Mouse (Mus musculus) hindbrain, embryonic 16.5 days (tissue): Measurements from ENCODE around the gene Sh3gl2. TPM values are rescaled to one million over a fixed set of nuclear protein-coding genes. Genes with fewer than 3 reads are reported as not detected.

Experiments
- ATAC-seq: fragments of 200-750 bp; cut with Nextera tagmentation; 2 replicates; pipeline ENCODE4 v1.8.0; 2017; ENCODE audit warnings: moderate TSS enrichment, moderate library complexity
- H3K27ac ChIP-seq: fragments of 300-500 bp; sonication (generic); 2 replicates; pipeline ENCODE4 v1.5.1; 2014; ENCODE audit warnings: low read depth, mild to moderate bottlenecking, control low read depth, low read length, moderate library complexity
- H3K27me3 ChIP-seq: fragments of 300-500 bp; sonication (generic); replicated peaks from 2 replicates; pipeline ENCODE4 v1.6.1; 2014; ENCODE audit warnings: low read length; ENCODE audit not compliant: control insufficient read depth, insufficient read depth
- H3K36me3 ChIP-seq: fragments of 300-500 bp; sonication (generic); 2 replicates; pipeline ENCODE4 v1.6.1; 2014; ENCODE audit warnings: mild to moderate bottlenecking, low read length, moderate library complexity, mixed read lengths; ENCODE audit not compliant: control insufficient read depth, insufficient read depth
- H3K4me1 ChIP-seq: fragments of 300-500 bp; sonication (generic); 2 replicates; pipeline ENCODE4 v1.6.1; 2014; ENCODE audit warnings: low read depth, low read length; ENCODE audit not compliant: control insufficient read depth, insufficient read depth
- H3K4me2 ChIP-seq: fragments of 300-500 bp; sonication (generic); 2 replicates; pipeline ENCODE4 v1.6.1; 2014; ENCODE audit warnings: mild to moderate bottlenecking, low read length, control low read depth, moderate library complexity
- H3K4me3 ChIP-seq: fragments of 300-500 bp; sonication (generic); 2 replicates; pipeline ENCODE4 v1.5.1; 2014; ENCODE audit warnings: mild to moderate bottlenecking, low read length, control low read depth, moderate library complexity
- H3K9ac ChIP-seq: fragments of 300-500 bp; sonication (generic); 2 replicates; pipeline ENCODE4 v1.6.1; 2014; ENCODE audit warnings: low read depth, mild to moderate bottlenecking, control low read depth, low read length, moderate library complexity
- H3K9me3 ChIP-seq: fragments of 300-500 bp; sonication (generic); 2 replicates; pipeline ENCODE4 v1.6.1; 2014; ENCODE audit warnings: mild to moderate bottlenecking, low read length, moderate library complexity; ENCODE audit not compliant: control insufficient read depth
- WGBS: fragments of 180-500 bp; shearing (Covaris S2); extraction: QIAGEN DNeasy Blood & Tissue Kit; methylation state at CpG from one replicate; pipeline ENCODE4 v1.1.7; 2014; 5-methylcytosine and 5-hydroxymethylcytosine counted together
- polyA plus RNA-seq: library from polyadenylated mRNA; unstranded; fragments of >200 nt; fragmentation: Nextera tagmentation; extraction: Ambion mirVana; gene quantifications from 2 replicates; pipeline ENCODE4 v1.2.1, GENCODE M21; 2015

Sh3gl2 gene
- polyA plus RNA-seq = 121 and 138 TPM in 2 replicates

GRCm38 (mm10) chr4:85205071-85205635 lies at the start of gene Sh3gl2:
Gene Sh3gl2 (plus strand): TSS chr4:85205126.
- peak within 1 kb of the TSS; percentile 86 for H3K27ac ChIP-seq
- under 1% methylated on average over 48 of the region's 48 CpGs for WGBS
- no peaks in the 10 kb centered on the region for H3K36me3 ChIP-seq
- no peaks in the 10 kb centered on the region for H3K9me3 ChIP-seq
- H3K4me3 ChIP-seq = peak within 1 kb of the TSS; percentile 70
- H3K4me2 ChIP-seq = peak within 1 kb of the TSS; percentile 91
- no peaks in the 10 kb centered on the region; the same call in 1 of the 2 replicates for H3K27me3 ChIP-seq
- peaks cover 6% of the 10 kb centered on the region for H3K4me1 ChIP-seq
- peak within 1 kb of the TSS; percentile 87 for H3K9ac ChIP-seq
- peak; percentile 93 for ATAC-seq

- Histone ChIP-seq H3K4me3 (no peak overlapping the region), H3K27ac (no peak overlapping the region), H3K9ac (no peak overlapping the region), H3K4me1 (no peaks in the 10 kb centered on the region; the same call in 1 of the 2 replicates), H3K9me3 (no peaks in the 10 kb centered on the region), H3K27me3 (no peaks in the 10 kb centered on the region), H3K4me2 (no peak overlapping the region), H3K36me3 (no peaks in the 10 kb centered on the region)
- 67% methylated on average over 4 of the region's 4 CpGs for WGBS
- no peak for ATAC-seq
Observed at GRCm38 (mm10) chr4:85161156-85161555, 43.8 kb upstream of the Sh3gl2 start.

GRCm38 (mm10) chr4:85162468-85163312 lies 42.2 kb upstream of the Sh3gl2 start:
- WGBS = 25% methylated on average over 27 of the region's 27 CpGs
- ATAC-seq = peak; percentile 95
- Histone ChIP-seq H3K9me3 (no peaks in the 10 kb centered on the region), H3K27me3 (no peaks in the 10 kb centered on the region), H3K4me1 (no peaks in the 10 kb centered on the region; the same call in 1 of the 2 replicates), H3K4me3 (no peak overlapping the region), H3K9ac (0 out of 2 replicates have a peak overlapping the region, but pooled peaks have one; percentile 25), H3K4me2 (peak overlapping the region; percentile 39), H3K36me3 (no peaks in the 10 kb centered on the region), H3K27ac (peak overlapping the region; percentile 6; the same call in 1 of the 2 replicates)

DNA sequence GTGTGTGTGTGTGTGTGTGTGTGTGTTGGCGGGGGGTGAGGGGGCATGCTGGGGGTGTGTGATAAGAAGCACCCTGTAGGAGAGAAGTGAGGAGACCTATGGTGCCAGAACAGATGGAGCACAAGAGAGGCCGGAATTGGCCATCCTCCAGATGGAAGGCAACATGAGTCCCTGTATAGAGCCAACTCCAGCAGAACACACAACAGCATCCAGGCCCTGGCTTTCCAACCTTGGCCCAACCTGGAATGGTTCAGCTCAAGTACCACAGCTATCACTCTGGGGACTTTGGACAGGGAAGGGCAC lies 41.7 kb upstream of the Sh3gl2 start:
- no peaks in the 10 kb centered on the region for H3K27me3 ChIP-seq
- H3K4me2 ChIP-seq = no peak overlapping the region
- no peaks in the 10 kb centered on the region; the same call in 1 of the 2 replicates for H3K4me1 ChIP-seq
- peak; percentile 66 for ATAC-seq
- H3K9ac ChIP-seq = no peak overlapping the region
- H3K4me3 ChIP-seq = no peak overlapping the region
- 80% methylated on average over 2 of the region's 2 CpGs for WGBS
- H3K9me3 ChIP-seq = no peaks in the 10 kb centered on the region
- H3K27ac ChIP-seq = peak overlapping the region; percentile 6; the same call in 1 of the 2 replicates
- no peaks in the 10 kb centered on the region for H3K36me3 ChIP-seq

DNA sequence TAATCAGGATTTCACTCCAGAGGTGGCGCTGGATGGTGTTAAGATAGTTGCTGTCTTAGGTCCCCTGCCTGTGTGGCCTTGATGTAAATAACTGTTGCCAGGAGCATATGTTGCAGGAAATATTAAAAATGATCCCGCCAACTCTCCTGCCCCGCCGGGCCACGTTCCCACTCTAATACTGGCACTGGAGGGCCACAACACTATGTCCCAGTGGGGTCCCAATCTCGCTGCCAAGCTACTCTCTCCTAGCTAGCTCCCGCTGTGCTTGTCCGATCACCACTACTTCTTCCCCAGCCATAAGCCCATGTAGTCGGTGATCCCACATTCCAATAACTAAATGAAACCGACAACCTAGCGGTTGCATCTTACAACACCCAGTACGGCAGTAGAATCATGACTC lies 36.9 kb upstream of the Sh3gl2 start:
- H3K9ac ChIP-seq = no peak overlapping the region
- no peaks in the 10 kb centered on the region for H3K36me3 ChIP-seq
- no peak overlapping the region for H3K4me3 ChIP-seq
- no peaks in the 10 kb centered on the region; the same call in 1 of the 2 replicates for H3K4me1 ChIP-seq
- WGBS = 86% methylated on average over 12 of the region's 12 CpGs
- ATAC-seq = no peak
- no peak overlapping the region for H3K27ac ChIP-seq
- no peaks in the 10 kb centered on the region for H3K9me3 ChIP-seq
- H3K4me2 ChIP-seq = no peak overlapping the region
- H3K27me3 ChIP-seq = no peaks in the 10 kb centered on the region

- 86% methylated on average over 4 of the region's 4 CpGs for WGBS
- H3K4me1 ChIP-seq = no peaks in the 10 kb centered on the region
- H3K27me3 ChIP-seq = no peaks in the 10 kb centered on the region
- no peak overlapping the region for H3K27ac ChIP-seq
- H3K36me3 ChIP-seq = no peaks in the 10 kb centered on the region
- no peak for ATAC-seq
- H3K9me3 ChIP-seq = no peaks in the 10 kb centered on the region
- no peak overlapping the region for H3K4me2 ChIP-seq
- no peak overlapping the region for H3K4me3 ChIP-seq
- H3K9ac ChIP-seq = no peak overlapping the region
Observed at GRCm38 (mm10) chr4:85175466-85175865, 29.5 kb upstream of the Sh3gl2 start.

DNA sequence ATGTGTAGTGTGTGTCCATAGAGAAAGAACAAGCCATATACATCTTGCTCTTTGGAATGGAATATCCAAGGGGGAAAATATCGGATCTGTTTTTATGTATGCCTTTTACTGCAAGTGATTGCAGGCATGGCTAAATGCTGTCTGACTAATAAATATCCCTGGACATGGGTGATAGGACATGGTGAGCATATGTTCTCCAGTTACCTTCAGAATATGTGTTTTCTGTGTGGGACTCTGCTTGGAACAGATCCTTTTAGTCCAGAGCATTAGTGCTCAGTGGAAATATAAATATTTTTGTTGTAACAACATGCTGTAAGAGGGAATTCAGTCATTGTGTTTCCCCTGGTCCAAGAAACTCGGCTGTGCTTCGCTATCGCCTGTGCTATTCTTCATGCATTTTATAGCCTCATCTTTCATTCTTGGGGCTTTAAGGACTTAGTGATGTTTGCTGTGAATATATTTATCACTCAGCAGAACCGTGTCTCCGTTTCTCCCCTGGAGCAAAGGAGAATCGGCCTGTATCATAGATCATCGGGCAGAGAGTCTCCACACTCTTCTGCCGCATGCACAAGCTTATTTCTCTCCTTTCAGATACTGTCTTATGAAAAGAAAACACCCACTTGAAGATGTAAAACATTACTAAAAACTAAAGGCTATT lies 26.4 kb upstream of the Sh3gl2 start:
- no peaks in the 10 kb centered on the region for H3K36me3 ChIP-seq
- no peaks in the 10 kb centered on the region for H3K4me1 ChIP-seq
- H3K27me3 ChIP-seq = no peaks in the 10 kb centered on the region
- H3K9ac ChIP-seq = no peak overlapping the region
- no peak overlapping the region for H3K4me2 ChIP-seq
- peak; percentile 30; the same call in 1 of the 2 replicates for ATAC-seq
- no peak overlapping the region for H3K27ac ChIP-seq
- no peaks in the 10 kb centered on the region for H3K9me3 ChIP-seq
- H3K4me3 ChIP-seq = no peak overlapping the region
- WGBS = 75% methylated on average over 9 of the region's 9 CpGs

DNA sequence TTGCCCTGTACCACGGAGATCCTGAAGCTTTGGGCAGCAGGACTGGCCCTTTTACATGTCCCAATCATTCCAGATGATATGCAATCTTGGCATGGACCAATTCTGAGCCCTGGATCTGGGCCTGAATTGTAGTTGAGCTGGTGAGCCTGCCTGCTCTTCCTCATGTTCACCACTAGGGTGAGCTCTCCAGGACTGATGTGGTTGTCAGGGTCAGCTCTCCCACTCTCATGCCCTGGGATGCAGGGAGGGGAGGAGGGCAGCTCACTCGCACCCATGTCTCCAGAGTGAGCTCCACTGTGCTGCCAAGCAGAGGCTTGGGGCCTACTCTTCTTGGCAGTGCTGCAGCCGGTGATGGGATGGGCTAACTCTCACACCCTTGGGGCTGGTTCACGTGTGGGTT lies 18.9 kb upstream of the Sh3gl2 start:
- no peak for ATAC-seq
- 63% methylated on average over 4 of the region's 4 CpGs for WGBS
- no peaks in the 10 kb centered on the region for H3K36me3 ChIP-seq
- H3K27ac ChIP-seq = no peak overlapping the region
- no peak overlapping the region for H3K9ac ChIP-seq
- no peaks in the 10 kb centered on the region for H3K4me1 ChIP-seq
- no peak overlapping the region for H3K4me3 ChIP-seq
- H3K9me3 ChIP-seq = no peaks in the 10 kb centered on the region
- H3K4me2 ChIP-seq = no peak overlapping the region
- H3K27me3 ChIP-seq = no peaks in the 10 kb centered on the region

DNA sequence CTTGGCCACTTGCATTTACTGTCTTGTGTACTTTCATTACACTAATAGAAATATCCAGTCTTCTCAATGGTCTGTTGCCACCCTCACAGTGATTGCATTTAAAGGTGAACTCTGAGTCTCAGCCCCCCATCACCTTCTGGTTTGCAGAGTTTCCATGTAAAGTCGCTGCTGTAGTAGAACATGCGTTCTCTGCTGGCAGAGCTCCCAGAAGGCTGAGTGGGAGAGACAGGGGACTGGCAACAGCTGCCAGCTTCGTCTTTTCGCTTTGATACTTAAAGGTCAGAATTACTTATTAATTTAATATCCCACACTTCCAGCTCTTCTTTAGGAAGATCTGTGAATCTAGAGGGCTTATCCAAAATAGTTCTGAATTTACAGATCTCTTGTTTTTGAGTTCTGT lies 8.7 kb upstream of the Sh3gl2 start:
- 58% methylated on average over 4 of the region's 4 CpGs for WGBS
- ATAC-seq = no peak
- no peaks in the 10 kb centered on the region for H3K27me3 ChIP-seq

More for the DNA sequence above, 8.7 kb upstream of the Sh3gl2 start:
- Histone ChIP-seq H3K9ac (no peak overlapping the region), H3K4me2 (no peak overlapping the region), H3K27ac (no peak overlapping the region), H3K4me3 (no peak overlapping the region), H3K36me3 (no peaks in the 10 kb centered on the region), H3K4me1 (no peaks in the 10 kb centered on the region), H3K9me3 (no peaks in the 10 kb centered on the region)
